Mouse (Mus musculus) inflammation-experienced regulatory T-cells, adult 16 weeks (primary cell): ENCODE measurements around the gene Ctdsp2. TPM values are rescaled to one million over a fixed set of nuclear protein-coding genes. Genes with fewer than 3 reads are reported as not detected.

Source experiments
- polyA plus RNA-seq: library from polyadenylated mRNA; unstranded; fragments of 100-300 nt; shearing (Covaris generic); gene quantifications from one replicate; pipeline ENCODE4 v1.2.1, GENCODE M21; 2017

The Ctdsp2 gene
- 18.1 TPM for polyA plus RNA-seq

GRCm38 (mm10) chr10:126978277-126978994, at the start of gene Ctdsp2:
TSS of gene Ctdsp2 (plus strand) at chr10:126978717.

GRCm38 (mm10) chr10:127000529-127000928, 22.0 kb downstream of the Ctdsp2 start, which contains the start of gene Avil:
TSS of gene Avil (plus strand) at chr10:127000709.

GRCm38 (mm10) chr10:127030336-127031296, 52.1 kb downstream of the Ctdsp2 start, which contains the start of gene Tsfm:
TSS of gene Tsfm (minus strand) at chr10:127030840.

DNA sequence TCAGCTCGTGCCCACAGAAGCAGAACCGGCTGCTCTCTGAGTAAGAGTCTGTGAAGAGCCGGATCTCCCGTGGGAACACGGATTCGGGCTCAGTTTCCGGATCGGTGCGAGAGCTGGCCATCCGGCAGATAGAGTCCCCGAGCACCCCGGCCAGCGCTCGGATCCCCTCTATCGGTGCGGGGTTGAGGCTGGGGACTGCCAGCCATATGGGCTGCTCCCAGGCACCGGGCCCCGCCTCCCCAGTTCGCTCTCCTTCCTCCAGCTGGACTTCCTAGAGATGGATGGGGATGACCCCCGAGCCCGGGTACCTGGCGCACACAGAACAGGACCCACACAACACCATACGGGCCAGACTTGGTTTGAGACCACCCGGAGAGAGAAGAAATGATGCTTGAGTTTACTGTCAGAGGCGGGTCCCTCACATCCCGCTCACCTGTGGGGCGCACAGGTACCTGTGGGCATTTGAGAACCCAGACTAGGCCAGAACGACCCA, 62.8 kb downstream of the Ctdsp2 start, which contains the start of the genes Mettl1 and Eef1akmt3:
Mettl1 (plus strand) TSS at position 141 of the 493 bp plus-strand sequence.
Eef1akmt3 (minus strand) TSS at position 240 of the 493 bp plus-strand sequence.

DNA sequence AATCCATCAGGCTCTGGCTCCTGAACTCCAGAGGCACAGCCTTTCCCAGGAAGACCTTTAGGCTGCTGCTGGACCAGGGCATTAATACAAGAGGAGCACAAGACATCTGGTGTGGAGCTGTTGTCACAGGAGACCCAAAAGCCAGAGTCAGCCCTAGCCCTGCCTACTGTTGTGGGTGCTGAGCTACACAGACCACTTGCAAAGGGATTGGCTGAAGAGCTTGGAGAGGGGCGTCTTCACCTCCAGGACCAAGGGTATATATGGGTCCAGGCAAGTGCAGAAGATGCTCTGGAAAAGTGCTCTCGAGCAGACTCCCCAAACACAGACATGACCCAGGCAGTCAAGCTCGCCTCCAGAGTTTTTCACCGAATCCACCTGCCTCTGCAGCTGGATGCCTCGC, 69.4 kb downstream of the Ctdsp2 start, which contains the start of gene Cyp27b1:
Cyp27b1 (plus strand) TSS at position 297 of the 400 bp plus-strand sequence.

Other genes starting within 250 kb of the Ctdsp2 start
- gene Atp23, start 77.4 kb upstream of the Ctdsp2 start, polyA plus RNA-seq = 11.3 TPM
- gene Avil, start 22.0 kb downstream of the Ctdsp2 start, polyA plus RNA-seq = 0.22 TPM
- 51.0 TPM for gene Tsfm, start 52.1 kb downstream of the Ctdsp2 start, polyA plus RNA-seq
- 21.7 TPM for gene Mettl1, start 62.7 kb downstream of the Ctdsp2 start, polyA plus RNA-seq
- 0.18 TPM for gene Eef1akmt3, start 62.8 kb downstream of the Ctdsp2 start, polyA plus RNA-seq
- gene Cyp27b1, start 69.5 kb downstream of the Ctdsp2 start, polyA plus RNA-seq = not detected
- gene March9, start 81.5 kb downstream of the Ctdsp2 start, polyA plus RNA-seq = 0.32 TPM
- 398 TPM for gene Cdk4, start 84.8 kb downstream of the Ctdsp2 start, polyA plus RNA-seq
- 129 TPM for gene Tspan31, start 91.5 kb downstream of the Ctdsp2 start, polyA plus RNA-seq
- 33.5 TPM for gene Agap2, start 96.6 kb downstream of the Ctdsp2 start, polyA plus RNA-seq
- 232 TPM for gene Os9, start 142.4 kb downstream of the Ctdsp2 start, polyA plus RNA-seq
- 632 TPM for gene B4galnt1, start 186.5 kb downstream of the Ctdsp2 start, polyA plus RNA-seq
- 6.5 TPM for gene Slc26a10, start 201.9 kb downstream of the Ctdsp2 start, polyA plus RNA-seq
- 0.32 TPM for gene Arhgef25, start 211.4 kb downstream of the Ctdsp2 start, polyA plus RNA-seq
- 141 TPM for gene Dtx3, start 217.0 kb downstream of the Ctdsp2 start, polyA plus RNA-seq
- gene Pip4k2c, start 232.9 kb downstream of the Ctdsp2 start, polyA plus RNA-seq = 43.4 TPM